Mouse (Mus musculus) hindbrain, embryonic 11.5 days (tissue): ENCODE measurements around the gene Ikzf1. TPM values are rescaled to one million over a fixed set of nuclear protein-coding genes. Genes with fewer than 3 reads are reported as not detected.

Experiments used
- ATAC-seq: fragments of 200-750 bp; cut with Nextera tagmentation; 2 replicates; pipeline ENCODE4 v1.8.0; 2017; ENCODE audit warnings: mild to moderate bottlenecking, moderate TSS enrichment, moderate library complexity; ENCODE audit not compliant: low FRiP score
- DNase-seq: peaks from one replicate; pipeline ENCODE4 v3.0.0-alpha.2; 2015; ENCODE audit warnings: low spot score
- H3K27ac ChIP-seq: fragments of 300-500 bp; sonication (generic); 2 replicates; pipeline ENCODE4 v1.5.1; 2014; ENCODE audit warnings: mild to moderate bottlenecking, low read depth, low read length
- H3K27me3 ChIP-seq: fragments of 300-500 bp; sonication (generic); 2 replicates; pipeline ENCODE4 v1.6.1; 2014; ENCODE audit warnings: mild to moderate bottlenecking, low read length, moderate library complexity, mixed read lengths; ENCODE audit not compliant: control insufficient read depth, insufficient read depth
- H3K36me3 ChIP-seq: fragments of 300-500 bp; sonication (generic); 2 replicates; pipeline ENCODE4 v1.6.1; 2014; ENCODE audit warnings: mild to moderate bottlenecking, low read length, moderate library complexity, mixed read lengths; ENCODE audit not compliant: control insufficient read depth, insufficient read depth
- H3K4me1 ChIP-seq: fragments of 300-500 bp; sonication (generic); replicated peaks from 2 replicates; pipeline ENCODE4 v1.6.1; 2014; ENCODE audit warnings: low read length, mixed read lengths; ENCODE audit not compliant: control insufficient read depth, insufficient read depth
- H3K4me2 ChIP-seq: fragments of 300-500 bp; sonication (generic); replicated peaks from 2 replicates; pipeline ENCODE4 v1.6.1; 2014; ENCODE audit warnings: mild to moderate bottlenecking, low read depth, low read length
- H3K4me3 ChIP-seq: fragments of 300-500 bp; sonication (generic); 2 replicates; pipeline ENCODE4 v1.5.1; 2014; ENCODE audit warnings: low read depth, low read length
- H3K9ac ChIP-seq: fragments of 300-500 bp; sonication (generic); 2 replicates; pipeline ENCODE4 v1.6.1; 2014; ENCODE audit warnings: low read depth, low read length
- H3K9me3 ChIP-seq: fragments of 300-500 bp; sonication (generic); 2 replicates; pipeline ENCODE4 v1.6.1; 2016; ENCODE audit warnings: low read length; ENCODE audit not compliant: control insufficient read depth
- WGBS: fragments of 180-500 bp; shearing (Covaris S2); extraction: QIAGEN DNeasy Blood & Tissue Kit; methylation state at CpG from one replicate; pipeline ENCODE4 v1.1.7; 2014; 5-methylcytosine and 5-hydroxymethylcytosine counted together
- polyA plus RNA-seq: library from polyadenylated mRNA; unstranded; fragments of >200 nt; fragmentation: Nextera tagmentation; extraction: Ambion mirVana; gene quantifications from 2 replicates; pipeline ENCODE4 v1.2.1, GENCODE M21; 2014

The Ikzf1 gene
- polyA plus RNA-seq, 1 experiment from 2014 or later = 3.5 TPM

DNA sequence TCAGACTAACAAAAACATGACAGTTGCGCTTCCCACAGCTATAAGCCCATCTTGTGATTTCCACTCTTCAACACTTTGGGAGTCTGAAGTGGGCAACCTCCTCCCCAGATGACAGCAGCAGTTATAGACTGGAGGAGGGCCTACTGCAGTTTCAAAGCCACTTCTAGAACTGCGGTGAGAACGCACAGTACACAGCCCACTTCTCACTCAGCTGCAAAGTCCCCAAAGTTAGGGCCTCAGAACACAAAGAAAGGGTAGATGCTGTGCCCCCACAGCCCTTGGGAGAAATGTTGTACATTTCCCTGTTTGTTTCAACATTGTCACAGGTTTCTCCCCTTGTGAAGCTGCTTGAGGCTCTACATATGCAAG lies 16.9 kb upstream of the Ikzf1 start:
- H3K4me1 ChIP-seq = no peaks in the 10 kb centered on the region
- ATAC-seq (no peak), DNase-seq (no peak)
- no peak overlapping the region for H3K9ac ChIP-seq
- H3K4me3 ChIP-seq = no peak overlapping the region
- H3K9me3 ChIP-seq = no peaks in the 10 kb centered on the region
- WGBS = 93% methylated on average over 3 of the region's 3 CpGs
- H3K36me3 ChIP-seq = no peaks in the 10 kb centered on the region
- H3K27me3 ChIP-seq = no peaks in the 10 kb centered on the region
- H3K27ac ChIP-seq = no peak overlapping the region
- no peak overlapping the region for H3K4me2 ChIP-seq

DNA sequence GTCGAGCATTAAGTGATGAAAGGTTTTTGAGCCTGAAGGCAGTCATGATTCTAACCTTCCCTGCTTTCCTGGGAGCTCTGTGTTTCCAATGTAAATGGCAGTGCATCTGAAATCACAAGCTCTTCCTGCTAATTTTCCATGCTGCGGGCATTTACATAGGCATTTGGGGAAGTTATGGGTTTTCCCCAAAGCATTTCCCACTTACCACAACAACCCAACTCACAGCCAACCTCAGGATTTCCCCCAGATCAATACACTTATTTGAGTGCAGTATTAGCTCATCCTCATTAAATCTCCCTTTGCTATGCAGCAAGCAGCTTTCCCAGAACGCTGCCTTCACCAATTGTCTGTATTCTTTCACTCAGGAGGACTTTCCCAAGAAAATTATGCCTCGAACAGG lies 11.8 kb upstream of the Ikzf1 start:
- H3K4me3 ChIP-seq = no peak overlapping the region
- no peaks in the 10 kb centered on the region for H3K27me3 ChIP-seq
- H3K4me2 ChIP-seq = no peak overlapping the region
- H3K9ac ChIP-seq = no peak overlapping the region
- ATAC-seq (no peak), DNase-seq (no peak)
- H3K27ac ChIP-seq = no peak overlapping the region
- no peaks in the 10 kb centered on the region for H3K4me1 ChIP-seq
- no peaks in the 10 kb centered on the region for H3K9me3 ChIP-seq
- 81% methylated on average over 4 of the region's 4 CpGs for WGBS
- H3K36me3 ChIP-seq = no peaks in the 10 kb centered on the region

DNA sequence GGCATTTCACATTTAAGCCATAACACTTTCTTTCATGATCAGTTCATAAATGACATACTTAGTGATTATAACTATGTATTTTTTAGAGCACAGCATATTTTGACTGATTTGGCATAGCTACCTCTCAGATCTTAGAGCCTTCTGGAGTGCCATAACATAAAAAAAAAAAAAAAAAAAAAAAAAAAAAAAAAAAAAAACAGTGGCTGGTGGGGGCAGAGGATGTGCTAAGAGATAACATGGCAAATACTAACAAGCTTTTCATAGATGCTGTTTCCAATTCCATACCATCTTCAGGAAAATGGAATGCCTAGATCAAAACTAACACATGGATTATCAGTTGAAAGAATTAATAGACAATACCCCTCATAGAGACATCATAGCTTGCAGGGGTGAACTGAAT lies 9.7 kb upstream of the Ikzf1 start:
- H3K9me3 ChIP-seq = no peaks in the 10 kb centered on the region
- ATAC-seq (no peak), DNase-seq (no peak)
- no peak overlapping the region for H3K9ac ChIP-seq
- H3K4me2 ChIP-seq = no peak overlapping the region
- H3K27me3 ChIP-seq = no peaks in the 10 kb centered on the region
- no peak overlapping the region for H3K27ac ChIP-seq
- H3K4me1 ChIP-seq = no peaks in the 10 kb centered on the region
- H3K4me3 ChIP-seq = no peak overlapping the region
- no peaks in the 10 kb centered on the region for H3K36me3 ChIP-seq

DNA sequence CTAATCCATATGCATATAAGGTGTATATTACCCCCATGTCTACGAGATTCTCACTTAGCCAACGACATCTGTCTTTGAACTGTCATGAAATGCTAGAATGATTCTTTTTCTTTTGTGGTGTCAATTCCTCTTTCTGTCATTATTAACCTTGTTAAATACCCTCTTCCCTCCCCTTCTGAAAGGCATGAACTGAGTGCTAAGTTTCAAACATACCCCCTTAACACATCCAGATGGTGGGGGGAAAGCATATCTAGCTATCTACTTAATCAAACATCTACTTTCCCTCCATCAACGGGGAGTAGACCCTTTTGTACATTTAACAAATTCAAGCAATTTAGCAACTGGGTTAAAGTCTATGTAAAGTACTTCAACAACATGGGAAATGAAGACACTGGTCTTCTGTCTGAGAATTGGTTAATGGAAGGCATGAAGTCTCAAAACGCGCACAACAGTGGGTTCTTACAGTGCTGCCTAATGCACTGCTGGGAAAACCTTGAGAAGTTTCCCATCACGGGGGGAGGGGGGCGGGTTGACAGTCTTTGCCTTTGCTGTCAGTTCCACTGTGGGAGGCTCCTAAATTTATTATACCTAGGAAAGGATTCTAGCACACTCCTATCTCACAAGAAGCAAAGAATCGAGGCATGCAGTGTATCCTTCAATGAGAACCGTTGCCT lies 8.6 kb upstream of the Ikzf1 start:
- 88% methylated on average over 9 of the region's 9 CpGs for WGBS
- Histone ChIP-seq H3K9me3 (no peaks in the 10 kb centered on the region), H3K27me3 (no peaks in the 10 kb centered on the region), H3K27ac (no peak overlapping the region), H3K36me3 (no peaks in the 10 kb centered on the region), H3K4me2 (no peak overlapping the region), H3K4me1 (no peaks in the 10 kb centered on the region), H3K4me3 (no peak overlapping the region), H3K9ac (no peak overlapping the region)
- ATAC-seq (no peak), DNase-seq (no peak)

DNA sequence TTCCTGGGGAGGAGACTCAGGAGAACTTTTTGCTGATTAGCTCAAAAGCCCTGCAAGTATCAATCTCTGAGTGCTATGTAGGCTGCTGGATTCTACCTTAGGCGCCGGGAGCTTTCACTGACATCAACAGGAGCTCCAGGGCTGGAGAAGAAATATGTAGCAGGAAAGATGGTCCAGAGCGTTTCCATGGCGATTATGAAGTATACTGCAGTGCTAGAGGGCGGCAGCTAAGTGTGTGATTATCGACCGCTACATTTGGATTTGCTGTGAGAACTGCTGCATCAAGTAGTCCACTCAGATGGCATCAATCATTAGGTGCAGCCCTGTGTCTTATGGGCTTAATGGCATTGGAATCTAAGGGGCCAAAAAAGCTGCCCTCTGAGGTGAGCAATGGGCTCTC lies 7.6 kb upstream of the Ikzf1 start:
- Histone ChIP-seq H3K4me3 (no peak overlapping the region), H3K27me3 (no peaks in the 10 kb centered on the region), H3K9ac (no peak overlapping the region), H3K9me3 (no peaks in the 10 kb centered on the region), H3K4me1 (no peaks in the 10 kb centered on the region), H3K4me2 (no peak overlapping the region), H3K27ac (no peak overlapping the region), H3K36me3 (no peaks in the 10 kb centered on the region)
- ATAC-seq = no peak
- 82% methylated on average over 7 of the region's 7 CpGs for WGBS
- no peak for DNase-seq

DNA sequence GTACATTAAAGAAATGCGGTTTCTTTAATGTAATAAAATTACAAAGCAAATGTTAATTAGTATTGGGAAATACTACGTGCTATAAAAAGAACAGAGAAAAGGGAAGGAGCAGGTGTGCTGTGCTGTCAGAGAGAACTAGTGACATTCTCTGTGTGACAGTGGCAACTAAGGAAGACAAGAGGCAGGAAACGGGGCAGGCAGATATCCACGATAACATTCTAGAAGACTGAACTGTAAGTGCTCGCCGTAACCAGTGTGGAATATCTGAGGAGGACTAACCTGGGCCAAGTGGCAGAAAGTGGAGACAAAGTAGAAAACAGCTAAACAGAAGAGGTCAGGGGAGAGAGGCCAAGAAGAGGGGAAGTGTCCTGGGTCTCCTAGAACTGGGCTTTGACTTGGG lies 5.8 kb upstream of the Ikzf1 start:
- 82% methylated on average over 6 of the region's 6 CpGs for WGBS

DNA sequence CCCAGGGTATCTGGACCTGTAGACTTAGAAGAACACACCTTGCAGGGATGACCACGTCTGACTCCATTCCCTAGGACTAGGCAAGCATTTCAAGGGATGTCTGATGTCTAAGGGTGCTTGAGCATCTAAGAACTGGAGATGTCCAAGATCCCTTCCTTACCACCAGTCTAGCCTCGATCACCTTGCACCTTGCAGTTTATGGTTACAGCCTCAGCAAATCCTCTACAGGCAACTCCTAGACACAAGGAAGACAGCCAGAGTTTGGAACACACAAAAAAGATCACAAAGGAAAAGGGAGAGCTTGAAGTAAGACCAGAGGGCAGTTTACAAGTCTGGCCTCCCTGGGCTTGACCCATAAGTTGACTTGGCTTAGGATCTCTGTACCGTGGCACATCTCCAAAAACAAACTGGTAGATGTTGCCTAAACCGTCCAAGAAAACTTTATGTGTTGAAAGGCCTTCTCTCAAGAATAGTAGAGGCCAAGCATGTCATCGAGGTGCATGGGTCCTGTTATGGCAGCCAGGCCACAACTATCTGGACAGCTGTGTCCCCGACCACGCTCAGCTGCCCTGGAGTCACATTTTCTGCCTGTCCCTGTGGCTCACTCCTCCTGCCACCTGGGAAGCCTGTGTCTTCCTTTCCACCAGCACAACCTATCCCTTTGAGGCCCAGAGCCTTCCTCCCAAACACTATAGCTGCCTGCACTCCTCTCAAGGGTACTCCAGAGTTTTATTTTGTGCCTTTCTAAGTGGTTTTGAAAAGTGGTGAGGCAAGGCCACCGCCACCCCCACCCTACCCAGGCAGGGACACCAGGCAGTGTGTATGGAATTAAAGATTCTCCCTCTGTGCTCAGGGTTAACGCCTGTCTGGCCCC lies 510 bp upstream of the Ikzf1 start:
- Histone ChIP-seq H3K9me3 (no peaks in the 10 kb centered on the region), H3K9ac (no peak overlapping the region), H3K27ac (no peak overlapping the region), H3K4me2 (no peak overlapping the region), H3K36me3 (no peaks in the 10 kb centered on the region), H3K4me1 (no peaks in the 10 kb centered on the region), H3K4me3 (no peak overlapping the region), H3K27me3 (peaks cover 31% of the 10 kb centered on the region)
- 65% methylated on average over 9 of the region's 9 CpGs for WGBS
- no peak; the same call in 1 of the 2 replicates for ATAC-seq
- DNase-seq = no peak

More for the DNA sequence above, 5.8 kb upstream of the Ikzf1 start:
- Histone ChIP-seq H3K4me1 (no peaks in the 10 kb centered on the region), H3K4me3 (no peak overlapping the region), H3K4me2 (no peak overlapping the region), H3K27me3 (peaks cover 4% of the 10 kb centered on the region), H3K27ac (no peak overlapping the region), H3K36me3 (no peaks in the 10 kb centered on the region), H3K9ac (no peak overlapping the region), H3K9me3 (no peaks in the 10 kb centered on the region)
- DNase-seq (no peak), ATAC-seq (no peak)

DNA sequence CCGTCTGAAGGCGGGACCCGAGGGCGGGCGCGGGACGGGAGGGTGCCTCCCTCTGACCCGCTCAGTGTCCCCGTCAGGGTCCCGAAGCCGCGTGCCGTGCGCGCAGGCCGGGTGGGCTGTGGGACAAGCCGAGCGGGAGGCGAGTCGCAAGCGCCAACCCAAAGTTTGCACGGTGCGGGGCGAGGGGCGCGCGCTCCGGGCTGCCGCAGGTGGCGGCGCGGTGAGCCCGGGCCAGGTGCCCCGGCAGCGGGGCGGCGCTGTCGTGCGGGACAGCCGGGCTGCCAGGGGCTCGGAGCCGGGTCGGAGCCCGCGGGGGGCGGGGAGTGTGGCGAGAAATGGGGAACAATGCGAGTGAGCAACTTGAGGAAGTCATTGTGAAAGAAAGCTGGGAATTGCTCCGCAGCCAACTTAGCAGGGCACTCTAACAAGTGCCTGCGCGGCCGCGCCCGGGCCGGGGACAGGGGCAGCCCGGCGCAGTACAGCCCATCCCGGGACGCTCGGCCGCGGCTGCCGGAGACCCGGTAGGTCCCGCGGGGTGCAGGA lies 1.1 kb downstream of the Ikzf1 start:
- H3K9me3 ChIP-seq = no peaks in the 10 kb centered on the region
- no peak overlapping the region for H3K27ac ChIP-seq
- under 1% methylated on average over 54 of the region's 66 CpGs for WGBS
- DNase-seq (peak; percentile 64), ATAC-seq (peak; percentile 80)
- no peaks in the 10 kb centered on the region for H3K36me3 ChIP-seq
- H3K4me1 ChIP-seq = no peaks in the 10 kb centered on the region
- H3K4me3 ChIP-seq = peak overlapping the region; percentile 66
- H3K9ac ChIP-seq = peak overlapping the region; percentile 52
- peaks cover 31% of the 10 kb centered on the region for H3K27me3 ChIP-seq
- H3K4me2 ChIP-seq = peak overlapping the region; percentile 98
